Mouse (Mus musculus): Measurements from ENCODE around the gene Unc5cl. TPM values are rescaled to one million over a fixed set of nuclear protein-coding genes. Genes with fewer than 3 reads are reported as not detected.

The Unc5cl gene
- polyA plus RNA-seq, 1 experiment = 8.5 TPM

DNA sequence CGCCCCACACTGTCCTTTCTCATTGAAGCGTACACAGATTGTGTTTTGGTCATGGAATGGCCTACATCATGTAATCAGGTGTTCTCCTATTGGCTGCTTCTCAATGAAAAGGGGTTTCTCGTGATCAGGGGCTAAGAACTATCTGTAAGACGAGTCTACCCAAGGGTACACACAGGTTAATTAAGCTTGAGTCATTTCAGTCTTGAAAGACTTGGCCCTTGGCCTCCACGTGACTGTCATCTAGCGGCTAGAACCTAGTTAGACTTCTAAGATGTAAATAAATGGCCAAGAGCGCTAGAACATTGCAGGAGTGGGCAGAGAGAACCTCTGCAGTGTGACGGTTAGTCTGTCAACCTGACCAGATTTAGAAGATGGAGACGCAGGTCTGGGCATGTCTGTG is 30.5 kb upstream of the Unc5cl start:
- H3K27ac ChIP-seq (ENCODE audit: insufficient read depth, low read length) = no peak overlapping the region
- no peaks in the 10 kb centered on the region for H3K27me3 ChIP-seq (ENCODE audit: control insufficient read depth, insufficient read depth, low read length)
- H3K4me3 ChIP-seq (ENCODE audit: extremely low read depth, insufficient read depth, insufficient read length) = no peak overlapping the region
- WGBS = 92% methylated on average over 9 of the region's 9 CpGs
- H3K36me3 ChIP-seq (ENCODE audit: control insufficient read depth, insufficient read depth, low read length) = no peaks in the 10 kb centered on the region
- no peak for TF ChIP-seq CTCF (IDR thresholded peaks at IDR 0.05; ENCODE audit: extremely low read depth, insufficient read depth, insufficient read length, insufficient replicate concordance)
- TF ChIP-seq POLR2A (IDR thresholded peaks at IDR 0.05; ENCODE audit: low read depth, low read length) = no peak
- no peak for DNase-seq (ENCODE audit: low read depth in 1 of 2, low spot score in 2 of 2)
- peaks cover 26% of the 10 kb centered on the region for H3K4me1 ChIP-seq (ENCODE audit: control insufficient read depth, insufficient read depth, insufficient read length)

DNA sequence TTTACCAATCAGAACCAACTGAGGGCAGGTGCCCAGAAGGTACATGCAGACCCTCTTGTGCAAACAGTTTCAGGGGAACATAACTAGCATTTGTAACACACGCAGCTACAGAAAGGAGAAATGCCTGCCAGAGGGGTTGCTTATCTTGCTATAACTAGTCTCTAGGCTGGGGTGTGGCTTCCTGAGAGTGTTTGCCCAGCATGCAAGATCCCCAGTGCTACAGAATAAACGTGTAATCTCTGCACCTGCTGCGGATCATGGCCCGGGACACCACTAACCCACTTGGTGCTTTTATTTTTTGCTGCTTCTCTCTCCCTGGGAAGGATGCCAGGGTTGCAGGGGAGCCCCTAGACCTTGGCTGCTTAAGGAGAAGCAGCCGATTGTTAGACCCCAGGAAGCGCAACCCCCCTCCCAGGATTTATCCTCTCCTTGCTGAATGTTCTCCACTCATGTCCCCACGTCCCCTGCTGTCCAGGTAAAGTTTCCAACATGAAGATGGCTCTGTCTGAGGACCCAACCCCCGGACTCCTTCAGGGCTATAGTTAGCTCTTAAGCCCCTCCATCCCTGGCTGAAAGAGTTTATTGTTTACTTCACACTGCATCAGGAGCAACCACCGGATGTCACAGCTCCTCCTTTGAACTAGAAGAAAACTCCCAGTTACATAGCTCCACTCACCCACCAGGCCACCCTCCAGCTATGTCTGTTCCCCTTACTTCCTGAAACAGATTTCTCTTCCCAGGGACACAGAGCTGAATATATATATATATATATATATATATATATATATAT is 28.7 kb upstream of the Unc5cl start:
- peak; percentile 29 to 61 for DNase-seq (ENCODE audit: low read depth in 1 of 2, low spot score in 2 of 2)
- Histone ChIP-seq H3K27ac (ENCODE audit: insufficient read depth, low read length) (peak overlapping the region; percentile 95), H3K27me3 (ENCODE audit: control insufficient read depth, insufficient read depth, low read length) (no peaks in the 10 kb centered on the region), H3K4me3 (ENCODE audit: extremely low read depth, insufficient read depth, insufficient read length) (peak overlapping the region; percentile 5; the same call in 1 of the 2 replicates), H3K4me1 (ENCODE audit: control insufficient read depth, insufficient read depth, insufficient read length) (peaks cover 30% of the 10 kb centered on the region), H3K36me3 (ENCODE audit: control insufficient read depth, insufficient read depth, low read length) (no peaks in the 10 kb centered on the region)
- TF ChIP-seq CTCF (IDR thresholded peaks at IDR 0.05; ENCODE audit: extremely low read depth, insufficient read depth, insufficient read length, insufficient replicate concordance) (no peak), POLR2A (IDR thresholded peaks at IDR 0.05; ENCODE audit: low read depth, low read length) (no peak; the same call in 1 of the 2 replicates)
- 18% methylated on average over 9 of the region's 9 CpGs for WGBS

DNA sequence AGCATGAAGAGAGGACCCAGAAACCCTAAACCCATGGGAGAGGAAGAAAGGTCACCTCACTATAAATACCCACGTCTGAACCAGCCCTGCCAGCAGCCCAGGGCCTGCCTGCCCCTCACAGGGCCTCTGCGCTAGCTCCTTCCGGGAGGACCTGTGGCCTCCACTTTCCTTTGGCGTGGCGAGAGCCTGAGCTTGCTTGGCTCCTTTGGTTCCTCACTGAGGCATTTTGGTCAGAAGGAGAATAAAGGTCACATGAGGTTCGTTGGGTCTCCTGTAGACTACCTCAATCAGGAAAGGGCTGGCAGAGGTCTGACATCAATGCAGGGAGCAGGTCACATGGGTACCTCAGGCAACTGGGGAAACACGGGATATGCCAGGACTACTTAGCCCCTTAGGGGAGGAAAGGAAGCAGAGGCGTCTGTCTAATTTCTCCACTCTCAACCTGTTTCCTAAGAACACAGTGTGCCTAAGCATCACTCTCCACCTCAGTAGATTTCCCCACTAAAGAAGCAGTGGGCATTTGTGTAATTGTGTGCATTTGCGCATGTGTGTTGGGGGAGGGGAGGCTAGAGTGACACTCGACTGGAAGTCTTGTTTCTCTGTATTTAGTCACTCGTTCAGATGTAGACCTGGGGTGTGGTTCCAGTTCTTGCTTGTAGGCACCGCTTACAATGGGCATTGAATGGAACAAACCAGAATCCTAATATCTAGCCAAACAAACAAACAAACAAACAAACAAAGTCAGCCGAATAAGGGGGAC is 27.5 kb upstream of the Unc5cl start:
- H3K27ac ChIP-seq (ENCODE audit: insufficient read depth, low read length) = peak overlapping the region; percentile 93
- 25% methylated on average over 13 of the region's 13 CpGs for WGBS
- TF ChIP-seq CTCF (IDR thresholded peaks at IDR 0.05; ENCODE audit: extremely low read depth, insufficient read depth, insufficient read length, insufficient replicate concordance) = no peak
- no peak for TF ChIP-seq POLR2A (IDR thresholded peaks at IDR 0.05; ENCODE audit: low read depth, low read length)

DNA sequence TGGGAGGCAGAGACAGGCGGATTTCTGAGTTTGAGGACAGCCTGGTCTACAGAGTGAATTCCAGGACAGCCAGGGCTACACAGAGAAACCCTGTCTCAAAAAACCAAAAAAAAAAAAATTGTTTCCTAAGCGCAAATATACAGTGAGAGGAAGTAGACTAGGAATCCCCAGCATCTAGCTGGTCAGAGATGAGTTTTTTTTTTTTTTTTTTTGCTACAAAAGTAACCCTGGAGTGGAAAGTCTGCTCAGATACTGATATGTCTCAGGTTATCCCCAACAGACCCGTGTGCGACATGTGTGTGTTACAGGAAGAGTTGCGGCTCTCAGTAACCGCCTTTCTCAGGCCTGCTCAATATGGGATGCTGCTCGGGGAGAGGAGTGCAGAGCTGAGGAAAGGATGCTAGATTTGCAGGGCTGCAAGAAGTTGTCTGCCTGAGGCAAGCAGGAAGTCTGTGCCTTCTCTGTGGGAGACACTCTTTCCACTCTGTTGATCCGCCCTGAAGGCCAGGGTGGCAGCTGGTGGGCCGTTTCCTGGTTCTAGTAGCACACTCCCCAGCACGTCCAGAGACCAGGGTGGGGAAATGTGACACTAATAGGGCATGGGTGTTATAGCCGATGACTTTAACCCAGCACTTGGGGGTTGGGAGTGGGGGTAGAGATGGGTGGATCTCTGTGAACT is 26.7 kb upstream of the Unc5cl start:
- peaks cover 30% of the 10 kb centered on the region for H3K4me1 ChIP-seq (ENCODE audit: control insufficient read depth, insufficient read depth, insufficient read length)
- H3K27ac ChIP-seq (ENCODE audit: insufficient read depth, low read length) = peak overlapping the region; percentile 93
- WGBS = 19% methylated on average over 11 of the region's 11 CpGs
- no peak overlapping the region for H3K4me3 ChIP-seq (ENCODE audit: extremely low read depth, insufficient read depth, insufficient read length)
- H3K36me3 ChIP-seq (ENCODE audit: control insufficient read depth, insufficient read depth, low read length) = no peaks in the 10 kb centered on the region
- no peak for TF ChIP-seq CTCF (IDR thresholded peaks at IDR 0.05; ENCODE audit: extremely low read depth, insufficient read depth, insufficient read length, insufficient replicate concordance)
- H3K27me3 ChIP-seq (ENCODE audit: control insufficient read depth, insufficient read depth, low read length) = no peaks in the 10 kb centered on the region
- peak; percentile 33 to 70 for DNase-seq (ENCODE audit: low read depth in 1 of 2, low spot score in 2 of 2)

More for the DNA sequence above, 27.5 kb upstream of the Unc5cl start:
- DNase-seq (ENCODE audit: low read depth in 1 of 2, low spot score in 2 of 2) = peak; percentile 36 to 38
- H3K4me3 ChIP-seq (ENCODE audit: extremely low read depth, insufficient read depth, insufficient read length) = no peak overlapping the region
- no peaks in the 10 kb centered on the region for H3K27me3 ChIP-seq (ENCODE audit: control insufficient read depth, insufficient read depth, low read length)
- H3K36me3 ChIP-seq (ENCODE audit: control insufficient read depth, insufficient read depth, low read length) = no peaks in the 10 kb centered on the region
- H3K4me1 ChIP-seq (ENCODE audit: control insufficient read depth, insufficient read depth, insufficient read length) = peaks cover 30% of the 10 kb centered on the region

- TF ChIP-seq CTCF (IDR thresholded peaks at IDR 0.05; ENCODE audit: extremely low read depth, insufficient read depth, insufficient read length, insufficient replicate concordance) = no peak
- 30% methylated on average over 5 of the region's 5 CpGs for WGBS
- DNase-seq (ENCODE audit: low read depth in 1 of 2, low spot score in 2 of 2) = no peak
- H3K27ac ChIP-seq (ENCODE audit: insufficient read depth, low read length) = no peak overlapping the region; the same call in 1 of the 2 replicates
- H3K4me3 ChIP-seq (ENCODE audit: extremely low read depth, insufficient read depth, insufficient read length) = no peak overlapping the region
- H3K4me1 ChIP-seq (ENCODE audit: control insufficient read depth, insufficient read depth, insufficient read length) = peaks cover 30% of the 10 kb centered on the region
- no peaks in the 10 kb centered on the region for H3K27me3 ChIP-seq (ENCODE audit: control insufficient read depth, insufficient read depth, low read length)
- no peaks in the 10 kb centered on the region for H3K36me3 ChIP-seq (ENCODE audit: control insufficient read depth, insufficient read depth, low read length)
Measured at GRCm38 (mm10) chr17:48430394-48430793, 24.3 kb upstream of the Unc5cl start.

DNA sequence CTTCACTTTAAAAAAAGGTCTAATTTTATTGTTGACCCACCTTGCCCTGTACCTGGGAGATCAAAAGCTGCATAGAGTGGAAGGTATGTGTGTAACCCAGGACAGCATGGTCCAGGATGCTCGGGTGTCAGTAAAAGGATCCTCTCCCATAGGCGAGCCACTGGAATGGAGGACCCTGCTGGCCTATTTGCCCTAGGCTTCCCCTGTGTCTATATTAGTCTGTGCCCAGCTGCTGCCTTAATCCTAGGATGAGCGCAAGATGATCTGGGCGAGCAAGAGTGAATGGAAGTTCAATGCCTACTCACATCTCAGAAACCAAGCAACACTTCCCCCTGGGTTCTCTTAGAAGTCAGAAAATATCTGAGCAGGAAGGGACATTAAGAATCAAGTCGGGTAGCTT is 23.6 kb upstream of the Unc5cl start:
- H3K27me3 ChIP-seq (ENCODE audit: control insufficient read depth, insufficient read depth, low read length) = no peaks in the 10 kb centered on the region
- H3K36me3 ChIP-seq (ENCODE audit: control insufficient read depth, insufficient read depth, low read length) = no peaks in the 10 kb centered on the region
- WGBS = 74% methylated on average over 5 of the region's 5 CpGs
- H3K4me1 ChIP-seq (ENCODE audit: control insufficient read depth, insufficient read depth, insufficient read length) = peaks cover 27% of the 10 kb centered on the region
- H3K27ac ChIP-seq (ENCODE audit: insufficient read depth, low read length) = no peak overlapping the region
- DNase-seq (ENCODE audit: low read depth in 1 of 2, low spot score in 2 of 2) = no peak
- TF ChIP-seq CTCF (IDR thresholded peaks at IDR 0.05; ENCODE audit: extremely low read depth, insufficient read depth, insufficient read length, insufficient replicate concordance) (no peak), POLR2A (IDR thresholded peaks at IDR 0.05; ENCODE audit: low read depth, low read length) (no peak)
- no peak overlapping the region for H3K4me3 ChIP-seq (ENCODE audit: extremely low read depth, insufficient read depth, insufficient read length)
